Mouse (Mus musculus): ENCODE measurements around the gene Ehmt1.

DNA sequence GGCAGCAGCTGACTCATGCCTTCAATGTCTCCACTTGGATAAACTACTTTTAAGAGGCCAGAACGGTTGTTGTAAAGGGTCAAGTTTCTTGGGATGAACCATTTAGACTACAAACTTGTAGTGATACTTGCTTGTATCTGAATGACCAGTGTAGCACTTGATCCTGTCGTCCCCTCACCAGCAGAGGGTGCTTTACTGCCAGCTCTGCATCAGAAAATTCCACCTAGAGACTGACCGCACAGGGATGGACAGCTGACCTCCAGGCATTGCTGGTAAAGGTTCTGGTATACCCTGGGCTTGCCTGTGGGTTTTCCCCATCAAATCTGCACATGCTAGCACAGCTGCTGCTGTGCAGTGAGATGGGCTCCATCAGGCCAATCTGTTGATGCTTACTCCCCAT, 41.5 kb upstream of the Ehmt1 start:
- TF ChIP-seq GATA1 (IDR thresholded peaks at IDR 0.05; ENCODE audit: low read length) = no peak
- TF ChIP-seq TAL1 (IDR thresholded peaks at IDR 0.05; ENCODE audit: low read length) = no peak
